Mouse (Mus musculus): Measurements from ENCODE around the gene Nt5c3b. TPM values are rescaled to one million over a fixed set of nuclear protein-coding genes. Genes with fewer than 3 reads are reported as not detected.

Gene Nt5c3b
- polyA plus RNA-seq (2015; fragmentation: Nextera tagmentation; extraction: Ambion mirVana), result 103 and 112 TPM in 2 replicates

DNA sequence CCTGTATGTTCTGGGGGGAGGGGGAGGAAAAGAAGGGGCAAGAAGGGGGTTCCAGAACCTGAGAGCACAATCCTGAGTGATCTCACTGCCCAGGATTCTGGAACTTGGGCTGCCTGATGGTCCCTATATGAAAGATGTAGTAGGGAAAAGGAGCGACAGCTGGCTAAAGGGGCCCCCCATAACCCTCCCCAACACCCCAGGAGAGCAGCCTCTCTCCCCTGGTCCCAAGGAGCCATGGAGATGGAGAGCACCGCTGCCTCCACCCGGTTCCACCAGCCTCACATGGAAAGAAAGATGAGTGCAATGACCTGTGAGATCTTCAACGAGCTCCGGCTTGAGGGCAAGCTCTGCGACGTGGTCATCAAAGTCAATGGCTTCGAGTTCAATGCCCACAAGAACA, at the start of gene Nt5c3b, which contains the start of gene Klhl10:
Nt5c3b (minus strand) TSS at position 12 of the 400 bp plus-strand sequence.
Klhl10 (plus strand) TSS at position 121 of the 400 bp plus-strand sequence.
- Histone ChIP-seq H3K9me3 (no peaks in the 10 kb centered on the region), H3K4me2 (replicated peaks) (peak within 1 kb of the TSS; percentile 69), H3K9ac (replicated peaks) (peak within 1 kb of the TSS; percentile 92), H3K4me1 (peaks cover 16% of the 10 kb centered on the region), H3K27ac (replicated peaks) (peak within 1 kb of the TSS; percentile 74), H3K27me3 (no peaks in the 10 kb centered on the region), H3K4me3 (peak within 1 kb of the TSS; percentile 84), H3K36me3 (peaks cover 5% of the 10 kb centered on the region; the same call in 1 of the 2 replicates)
- WGBS, result 88% methylated on average over 8 of the region's 8 CpGs
- no peak for ATAC-seq (replicated peaks)

DNA sequence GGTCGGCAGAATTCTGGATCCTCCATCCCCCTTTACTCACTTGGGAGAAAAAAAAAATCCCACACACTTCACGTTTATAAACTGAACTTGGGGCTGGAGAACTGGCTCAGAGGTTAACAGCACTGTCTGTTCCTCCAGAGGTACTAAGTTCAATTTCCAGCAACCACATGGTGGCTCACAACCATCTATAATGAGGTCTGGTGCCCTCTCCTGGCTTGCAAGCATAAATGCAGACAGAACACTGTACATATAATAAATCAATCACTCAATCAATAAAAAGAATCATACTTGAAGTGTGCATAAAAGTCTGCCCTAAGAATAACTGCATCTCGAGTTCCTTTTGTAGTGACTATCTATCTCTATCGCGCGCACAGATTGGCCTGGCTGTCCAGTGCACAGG, 49.3 kb upstream of the Nt5c3b start:
- Histone ChIP-seq H3K27ac (replicated peaks) (no peak overlapping the region), H3K4me2 (replicated peaks) (no peak overlapping the region), H3K9ac (replicated peaks) (no peak overlapping the region), H3K36me3 (peaks cover 92% of the 10 kb centered on the region), H3K4me1 (no peaks in the 10 kb centered on the region), H3K4me3 (no peak overlapping the region), H3K27me3 (no peaks in the 10 kb centered on the region), H3K9me3 (no peaks in the 10 kb centered on the region)
- no peak for ATAC-seq (replicated peaks)
- WGBS, result 93% methylated on average over 6 of the region's 6 CpGs

DNA sequence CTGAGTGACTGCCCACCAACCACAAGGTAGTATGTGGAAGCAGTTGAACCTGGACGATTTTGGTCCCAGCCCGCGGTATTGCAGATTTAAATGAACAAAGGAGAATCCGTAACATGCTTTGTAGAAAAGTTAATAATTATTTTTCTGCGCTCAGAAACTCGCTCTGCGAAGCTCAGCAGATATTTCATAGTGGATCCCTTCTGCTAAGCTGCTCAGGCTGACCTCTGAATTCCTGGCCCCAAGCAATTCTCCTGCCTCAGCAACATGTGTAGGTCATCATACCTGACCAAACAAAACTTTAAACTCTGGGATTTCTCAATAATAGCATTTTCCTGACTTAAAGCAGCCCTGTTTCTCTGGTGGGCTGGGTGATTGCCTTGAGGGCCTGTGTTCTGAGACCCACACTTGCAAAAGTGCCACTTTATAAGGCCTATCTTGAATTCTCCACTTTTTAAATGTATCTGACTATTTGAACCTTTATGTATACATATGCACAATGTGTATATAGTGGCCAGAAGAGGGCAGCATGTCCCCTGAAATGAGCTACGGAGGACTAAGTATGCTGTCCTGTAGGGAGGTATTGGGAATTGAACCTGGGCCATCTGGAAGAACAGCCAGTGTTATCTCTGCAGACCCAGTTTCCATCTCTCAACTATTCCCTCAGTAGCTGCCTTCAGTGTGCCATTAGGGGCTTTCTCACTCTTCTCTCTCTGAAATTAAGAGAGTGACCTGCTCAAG, 44.4 kb upstream of the Nt5c3b start:
- Histone ChIP-seq H3K4me1 (no peaks in the 10 kb centered on the region), H3K36me3 (peaks cover 97% of the 10 kb centered on the region), H3K4me3 (no peak overlapping the region), H3K9me3 (no peaks in the 10 kb centered on the region), H3K27ac (replicated peaks) (no peak overlapping the region), H3K27me3 (no peaks in the 10 kb centered on the region), H3K9ac (replicated peaks) (no peak overlapping the region), H3K4me2 (replicated peaks) (no peak overlapping the region)
- 87% methylated on average over 8 of the region's 8 CpGs for WGBS
- no peak for ATAC-seq (replicated peaks)

DNA sequence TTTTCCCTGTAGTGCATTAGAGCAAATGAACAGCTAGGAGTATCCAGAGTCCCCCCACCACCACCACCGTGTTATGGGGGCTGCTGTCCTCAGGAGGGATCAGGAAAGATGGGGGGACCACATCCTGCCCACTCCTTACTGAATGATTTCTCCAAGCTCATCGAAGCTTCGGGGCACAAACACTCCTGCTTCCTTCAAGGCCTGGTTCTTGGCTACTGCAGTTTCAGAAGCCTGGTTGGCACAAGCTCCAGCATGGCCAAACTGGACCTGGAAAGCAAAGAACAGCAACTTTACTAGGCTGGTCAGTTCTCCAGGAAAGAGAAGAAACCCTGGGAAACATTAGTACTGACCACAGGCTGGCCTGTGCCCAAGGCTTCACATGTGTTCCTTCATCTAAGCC, 42.9 kb upstream of the Nt5c3b start:
- no peak for ATAC-seq (replicated peaks)
- no peak overlapping the region for H3K27ac ChIP-seq (replicated peaks)
- no peaks in the 10 kb centered on the region for H3K27me3 ChIP-seq
- 97% methylated on average over 3 of the region's 3 CpGs for WGBS
- no peak overlapping the region for H3K4me2 ChIP-seq (replicated peaks)
- H3K9me3 ChIP-seq, result no peaks in the 10 kb centered on the region
- H3K9ac ChIP-seq (replicated peaks), result no peak overlapping the region
- no peaks in the 10 kb centered on the region for H3K4me1 ChIP-seq
- H3K4me3 ChIP-seq, result no peak overlapping the region
- H3K36me3 ChIP-seq, result peaks cover 97% of the 10 kb centered on the region

DNA sequence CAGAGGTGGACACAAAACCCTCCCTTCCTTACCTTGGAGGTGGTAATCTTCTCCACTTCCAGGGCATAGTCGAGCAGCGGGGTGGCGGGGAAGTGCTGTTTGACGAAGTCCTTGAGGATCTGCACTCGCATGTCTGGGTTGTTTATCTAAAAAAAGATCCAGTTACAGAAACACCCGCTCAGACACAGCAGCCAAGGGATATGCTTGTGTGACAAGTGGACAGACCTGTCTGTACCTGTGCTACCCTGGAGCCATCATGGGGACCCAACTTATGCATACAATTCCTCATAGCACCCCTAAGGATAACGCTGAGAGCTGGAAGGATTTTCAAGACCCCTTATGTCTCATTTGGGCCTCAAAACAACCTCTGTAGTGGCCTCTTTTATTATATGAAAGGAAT, 37.5 kb upstream of the Nt5c3b start:
- Histone ChIP-seq H3K27ac (replicated peaks) (no peak overlapping the region), H3K4me1 (no peaks in the 10 kb centered on the region), H3K4me3 (no peak overlapping the region), H3K36me3 (peaks cover 82% of the 10 kb centered on the region), H3K4me2 (replicated peaks) (no peak overlapping the region), H3K9me3 (no peaks in the 10 kb centered on the region), H3K9ac (replicated peaks) (no peak overlapping the region), H3K27me3 (no peaks in the 10 kb centered on the region)
- no peak for ATAC-seq (replicated peaks)
- WGBS, result 95% methylated on average over 7 of the region's 7 CpGs

DNA sequence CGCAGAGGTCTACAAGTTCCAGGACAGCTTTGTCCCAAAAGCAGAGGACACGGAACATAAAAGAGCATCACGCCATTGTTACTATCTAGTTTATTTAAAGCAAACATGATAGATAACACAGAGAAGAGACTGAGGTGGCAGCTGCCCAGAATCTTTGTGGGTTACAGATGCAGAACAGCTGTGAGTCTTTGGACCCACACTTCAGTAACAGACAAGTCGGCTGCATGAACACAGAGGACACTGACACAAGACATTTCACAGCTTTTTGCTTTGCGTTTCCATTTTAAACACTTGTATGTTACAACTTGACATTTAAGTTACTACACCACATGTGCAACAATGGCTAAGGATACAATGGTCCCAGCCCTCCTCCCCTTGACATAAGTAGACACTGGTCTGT, 34.7 kb upstream of the Nt5c3b start:
- Histone ChIP-seq H3K27ac (replicated peaks) (no peak overlapping the region), H3K4me3 (no peak overlapping the region), H3K4me1 (peaks cover 5% of the 10 kb centered on the region), H3K9me3 (no peaks in the 10 kb centered on the region), H3K27me3 (no peaks in the 10 kb centered on the region), H3K4me2 (replicated peaks) (no peak overlapping the region), H3K9ac (replicated peaks) (no peak overlapping the region), H3K36me3 (peaks cover 53% of the 10 kb centered on the region)
- 96% methylated on average over 5 of the region's 5 CpGs for WGBS
- no peak for ATAC-seq (replicated peaks)

DNA sequence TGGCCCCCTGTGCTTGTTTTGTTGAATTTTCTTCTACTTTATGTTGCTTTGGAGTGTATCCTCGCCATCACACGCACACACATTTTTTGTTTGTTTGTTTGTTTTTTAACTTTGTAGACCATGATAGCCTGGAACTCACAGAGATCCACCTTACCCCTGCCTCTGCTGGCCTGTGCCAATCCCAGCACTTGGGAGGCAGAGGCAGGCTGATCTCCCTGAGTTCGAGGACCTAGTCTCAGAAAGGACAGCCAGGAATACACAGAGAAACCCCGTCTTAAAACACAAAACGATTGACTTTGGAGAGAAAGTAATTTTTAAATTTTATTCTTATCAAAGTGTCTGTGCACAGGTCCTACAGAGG, 31.3 kb upstream of the Nt5c3b start:
- WGBS, result 34% methylated on average over 5 of the region's 5 CpGs
- Histone ChIP-seq H3K9ac (replicated peaks) (no peak overlapping the region), H3K9me3 (no peaks in the 10 kb centered on the region), H3K36me3 (peaks cover 20% of the 10 kb centered on the region), H3K4me3 (peak overlapping the region; percentile 88), H3K4me2 (replicated peaks) (peak overlapping the region; percentile 12; the same call in 1 of the 2 replicates), H3K27ac (replicated peaks) (0 out of 2 replicates have a peak overlapping the region, but pooled peaks have one; percentile 23), H3K27me3 (no peaks in the 10 kb centered on the region), H3K4me1 (peaks cover 26% of the 10 kb centered on the region)
- peak; percentile 53 for ATAC-seq (replicated peaks)

DNA sequence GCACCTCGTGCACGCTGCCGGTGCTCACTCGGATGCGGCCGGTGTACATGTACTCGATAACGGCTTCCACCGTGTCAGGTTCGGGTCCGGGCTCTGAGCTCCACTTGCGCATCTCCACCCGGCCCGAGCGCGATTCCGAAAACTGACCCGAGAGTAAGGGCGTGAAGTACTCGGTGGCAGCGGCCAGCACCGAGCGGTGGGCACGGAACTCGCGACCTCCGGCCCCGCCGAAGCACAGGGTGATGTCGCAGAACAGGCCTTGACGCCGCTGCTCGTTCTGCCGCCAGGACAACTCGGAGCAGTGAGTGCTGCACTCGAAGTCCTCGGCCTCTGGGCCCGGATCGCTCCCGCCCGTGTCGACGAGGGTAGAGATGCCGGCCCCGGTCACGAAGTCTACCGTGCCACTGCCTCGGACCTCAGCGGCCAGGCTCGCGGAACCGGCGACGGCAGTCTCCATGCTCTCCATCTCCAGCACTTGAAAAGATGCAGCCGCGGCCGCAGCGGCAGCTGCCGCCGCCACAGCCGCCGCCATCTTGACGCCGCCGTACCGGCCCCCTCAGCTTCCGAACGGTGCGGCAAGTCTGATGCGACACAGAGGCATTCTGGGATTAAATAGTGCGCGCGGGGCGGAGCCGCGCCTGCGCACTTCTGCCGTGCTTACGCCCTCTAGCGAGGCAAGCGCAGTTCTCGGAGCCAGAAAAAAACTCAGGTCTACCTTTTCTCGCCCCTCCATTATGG, 30.8 kb upstream of the Nt5c3b start, which contains the start of gene Klhl11:
Klhl11 (minus strand) TSS at position 545 of the 738 bp plus-strand sequence.
- peak; percentile 93 for ATAC-seq (replicated peaks)
- Histone ChIP-seq H3K4me3 (peak within 1 kb of the TSS; percentile 88), H3K27me3 (no peaks in the 10 kb centered on the region), H3K36me3 (peaks cover 17% of the 10 kb centered on the region), H3K9ac (replicated peaks) (peak within 1 kb of the TSS; percentile 93), H3K4me2 (replicated peaks) (peak within 1 kb of the TSS; percentile 74), H3K4me1 (peaks cover 26% of the 10 kb centered on the region), H3K27ac (replicated peaks) (peak within 1 kb of the TSS; percentile 88), H3K9me3 (no peaks in the 10 kb centered on the region)
- WGBS, result under 1% methylated on average over 83 of the region's 83 CpGs

DNA sequence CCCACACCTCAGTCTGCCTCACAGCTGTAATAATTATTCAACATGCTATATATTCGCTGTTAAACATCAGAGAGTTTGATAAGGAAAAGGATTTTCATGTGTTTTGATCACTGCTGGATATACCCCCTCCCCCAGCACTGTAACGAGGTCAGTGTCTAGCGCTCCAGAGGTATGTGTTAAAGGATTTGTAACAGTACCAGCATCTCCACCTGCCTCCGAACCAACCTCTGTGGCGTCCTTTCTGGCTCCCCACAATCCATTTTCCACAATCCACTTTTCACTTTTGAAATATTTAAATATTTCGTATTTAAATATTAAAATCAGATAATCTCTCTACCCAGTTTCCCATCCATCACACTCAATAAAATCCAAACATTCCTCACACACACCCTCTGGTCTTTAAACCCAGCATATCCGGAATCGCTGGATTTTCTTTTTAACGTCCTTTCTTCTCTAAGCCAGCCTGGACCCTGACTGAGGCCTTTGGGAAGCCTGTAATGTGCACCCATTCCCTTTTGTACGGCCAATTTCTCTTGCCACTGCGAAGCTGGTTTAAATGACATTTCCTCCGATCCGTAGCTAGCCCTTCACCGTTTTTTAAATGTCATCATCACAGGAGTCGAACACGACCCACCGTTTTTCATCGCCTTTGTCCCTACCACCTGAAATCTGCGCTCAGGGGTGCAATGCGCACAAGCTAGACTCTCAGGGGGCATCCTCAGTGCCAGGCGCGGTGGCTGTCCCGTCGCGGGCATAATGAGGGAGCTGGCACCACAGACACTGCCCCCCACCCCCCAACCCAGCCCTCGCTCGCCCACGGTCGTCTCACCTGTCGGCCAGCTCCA, 30.0 kb upstream of the Nt5c3b start:
- WGBS, result 4% methylated on average over 30 of the region's 30 CpGs

DNA sequence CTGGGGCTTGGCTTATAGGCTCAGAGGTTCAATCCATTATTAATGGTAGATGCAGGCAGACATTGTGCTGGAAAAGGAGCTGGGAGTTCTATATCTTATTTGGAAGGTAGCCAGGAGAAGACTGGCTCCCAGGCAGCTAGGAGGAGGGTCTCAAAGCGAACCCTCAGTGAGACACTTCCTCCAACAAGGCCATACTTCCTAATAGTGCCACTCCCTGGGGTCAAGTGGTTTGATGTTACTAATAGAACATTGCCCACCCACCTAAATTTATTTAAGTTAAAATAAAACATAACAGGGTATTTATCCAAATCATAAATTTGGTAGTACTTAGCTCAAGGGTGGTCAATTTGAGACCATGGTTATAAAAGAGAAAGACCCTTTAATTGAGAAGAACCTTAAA, 24.2 kb upstream of the Nt5c3b start:
- Histone ChIP-seq H3K27me3 (no peaks in the 10 kb centered on the region), H3K4me1 (peaks cover 17% of the 10 kb centered on the region), H3K4me3 (no peak overlapping the region), H3K9me3 (no peaks in the 10 kb centered on the region), H3K4me2 (replicated peaks) (no peak overlapping the region), H3K27ac (replicated peaks) (no peak overlapping the region), H3K36me3 (peaks cover 25% of the 10 kb centered on the region), H3K9ac (replicated peaks) (no peak overlapping the region)
- 78% methylated on average over 1 of the region's 1 CpGs for WGBS
- ATAC-seq (replicated peaks), result no peak

More for the DNA sequence above, 30.0 kb upstream of the Nt5c3b start:
- no peaks in the 10 kb centered on the region for H3K27me3 ChIP-seq
- H3K36me3 ChIP-seq, result peaks cover 11% of the 10 kb centered on the region
- peak overlapping the region; percentile 88 for H3K27ac ChIP-seq (replicated peaks)
- peak overlapping the region; percentile 88 for H3K4me3 ChIP-seq
- H3K4me2 ChIP-seq (replicated peaks), result peak overlapping the region; percentile 74
- ATAC-seq (replicated peaks), result peak; percentile 16; the same call in 1 of the 2 replicates
- peaks cover 26% of the 10 kb centered on the region for H3K4me1 ChIP-seq
- no peaks in the 10 kb centered on the region for H3K9me3 ChIP-seq
- H3K9ac ChIP-seq (replicated peaks), result peak overlapping the region; percentile 93

DNA sequence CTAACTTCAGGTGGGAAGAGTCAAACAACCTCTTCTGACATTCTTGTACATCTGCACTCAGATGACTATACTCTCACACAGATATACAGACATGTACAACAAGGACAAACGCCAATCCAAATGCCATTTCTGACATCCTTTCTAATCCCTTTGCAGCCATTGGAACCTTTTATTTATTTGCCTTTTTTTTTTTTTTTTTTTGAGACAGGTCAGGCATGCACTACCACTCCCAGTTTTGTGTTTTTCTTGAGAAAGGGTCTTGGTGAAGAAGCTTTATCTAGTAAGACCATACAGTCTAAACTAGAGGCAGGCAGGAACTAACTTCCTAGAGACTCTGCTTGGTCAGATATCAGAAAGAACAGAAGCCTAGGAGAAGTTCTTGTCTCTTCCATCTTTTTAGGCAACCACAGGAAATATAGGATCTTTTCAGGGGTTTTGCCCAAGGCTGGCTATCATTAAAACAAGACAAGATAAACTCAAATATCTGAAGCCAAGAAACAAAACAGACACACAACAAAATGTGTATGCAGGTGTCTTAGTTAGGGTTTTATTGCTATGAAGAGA, 23.7 kb upstream of the Nt5c3b start:
- 95% methylated on average over 1 of the region's 1 CpGs for WGBS
- peaks cover 12% of the 10 kb centered on the region for H3K4me1 ChIP-seq
- H3K4me2 ChIP-seq (replicated peaks), result no peak overlapping the region
- H3K27ac ChIP-seq (replicated peaks), result no peak overlapping the region
- ATAC-seq (replicated peaks), result no peak
- no peaks in the 10 kb centered on the region for H3K9me3 ChIP-seq
- H3K4me3 ChIP-seq, result no peak overlapping the region
- H3K27me3 ChIP-seq, result no peaks in the 10 kb centered on the region
- no peak overlapping the region for H3K9ac ChIP-seq (replicated peaks)
- peaks cover 25% of the 10 kb centered on the region for H3K36me3 ChIP-seq

All from forebrain, embryonic 15.5 days (tissue).